Mouse (Mus musculus): ENCODE measurements at regions not wholly inside any gene's neighbourhood (a gene's known extent, or its start where the extent isn't known, plus 50 kb on each side); places are given as distances from the start of the nearest gene placed in this dataset.
A peak's percentile ranks its signal among the peaks of the same experiment; 100 is the strongest.

DNA sequence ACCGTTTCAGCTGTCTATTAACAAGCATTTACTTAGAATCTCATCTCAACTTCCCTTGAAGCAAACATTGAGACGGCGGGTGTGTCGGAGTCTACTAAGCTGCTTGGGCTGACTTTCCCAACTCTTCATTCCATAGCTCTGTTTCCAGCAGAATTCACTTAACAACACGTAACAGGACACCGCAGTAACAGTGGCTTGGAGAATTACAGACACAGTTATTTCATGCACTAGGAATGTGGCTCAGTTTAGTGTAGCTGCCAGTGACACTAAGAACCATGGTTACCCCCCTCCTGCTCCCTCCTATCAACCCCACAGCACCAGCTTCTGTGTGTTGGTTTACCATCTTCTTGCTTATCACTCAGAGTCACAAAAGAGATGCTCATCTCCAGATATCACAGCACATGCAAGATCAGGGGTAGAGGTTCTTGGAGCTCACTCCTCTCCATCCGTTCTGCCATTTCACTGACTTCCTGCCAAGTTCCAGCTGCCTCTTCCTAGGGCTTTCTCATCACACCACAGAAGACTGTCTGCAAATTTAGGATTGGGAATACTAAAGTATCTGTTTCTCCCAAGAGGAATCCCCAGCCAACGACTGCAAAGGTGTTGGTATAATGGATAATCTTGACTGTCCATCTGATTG is 90.7 kb downstream of the Banf2 start:
- Histone ChIP-seq H3K27me3 (ENCODE audit: control insufficient read depth, insufficient read depth, low read length) (no peaks in the 10 kb centered on the region), H3K4me1 (ENCODE audit: control insufficient read depth, insufficient read depth, low read length) (no peaks in the 10 kb centered on the region), H3K4me2 (replicated peaks; ENCODE audit: low read depth, low read length) (no peak overlapping the region), H3K9me3 (ENCODE audit: control insufficient read depth, low read depth, low read length) (no peaks in the 10 kb centered on the region), H3K9ac (replicated peaks; ENCODE audit: low read depth, low read length) (no peak overlapping the region), H3K36me3 (ENCODE audit: control insufficient read depth, insufficient read depth, low read length) (no peaks in the 10 kb centered on the region), H3K27ac (ENCODE audit: low read length) (no peak overlapping the region), H3K4me3 (ENCODE audit: low read depth, low read length) (no peak overlapping the region)
- 51% methylated on average over 8 of the region's 8 CpGs for WGBS
- no peak for ATAC-seq (ENCODE audit: insufficient number of reproducible peaks, insufficient read depth, low FRiP score, low read depth)

DNA sequence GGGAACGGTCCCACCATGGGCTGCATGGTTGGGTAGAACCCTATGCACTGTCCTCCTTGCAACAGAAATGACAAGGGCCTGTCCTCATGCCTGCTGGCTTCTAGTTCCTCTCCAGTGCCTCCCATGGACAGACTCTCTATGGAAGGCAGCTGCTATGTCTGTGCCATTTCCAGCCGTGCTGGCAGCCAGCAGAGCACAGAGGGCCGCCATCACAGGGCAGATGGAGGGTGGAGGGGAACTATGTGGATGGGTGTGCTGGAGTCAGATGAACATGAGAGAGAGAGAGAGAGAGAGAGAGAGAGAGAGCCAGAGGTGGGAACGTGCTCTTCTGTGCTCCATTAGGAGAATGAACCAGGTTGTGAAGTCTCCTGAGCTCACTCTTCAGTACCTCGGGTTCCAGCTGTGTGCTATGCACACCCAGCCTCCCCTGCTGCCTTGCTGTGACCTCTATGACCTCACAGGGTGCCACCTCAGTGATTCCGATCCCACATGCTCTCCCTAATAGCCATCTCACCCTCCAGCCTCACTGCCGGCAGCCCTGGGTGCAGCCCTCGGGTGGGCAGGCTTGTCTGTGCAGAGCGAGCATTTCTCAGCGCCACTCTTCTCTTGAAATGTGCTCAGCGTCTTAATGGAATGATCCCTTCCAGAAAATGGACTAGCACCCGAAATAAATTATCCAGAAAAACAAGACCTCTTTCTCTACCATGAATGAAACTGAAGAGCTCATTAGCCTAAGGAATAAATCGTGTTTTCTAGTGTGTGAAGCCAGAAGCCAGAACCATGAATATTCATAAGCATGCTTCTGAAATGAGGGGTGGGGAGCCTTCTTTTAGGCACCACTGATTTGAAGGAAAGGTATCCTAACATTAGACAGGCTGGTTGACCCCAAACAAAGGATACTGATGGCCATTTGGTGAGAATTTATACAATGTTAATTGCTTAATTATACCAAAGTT is 94.5 kb downstream of the Banf2 start:
- WGBS, result 73% methylated on average over 13 of the region's 13 CpGs
- ATAC-seq (ENCODE audit: insufficient number of reproducible peaks, insufficient read depth, low FRiP score, low read depth), result no peak
- no peaks in the 10 kb centered on the region for H3K9me3 ChIP-seq (ENCODE audit: control insufficient read depth, low read depth, low read length)

DNA sequence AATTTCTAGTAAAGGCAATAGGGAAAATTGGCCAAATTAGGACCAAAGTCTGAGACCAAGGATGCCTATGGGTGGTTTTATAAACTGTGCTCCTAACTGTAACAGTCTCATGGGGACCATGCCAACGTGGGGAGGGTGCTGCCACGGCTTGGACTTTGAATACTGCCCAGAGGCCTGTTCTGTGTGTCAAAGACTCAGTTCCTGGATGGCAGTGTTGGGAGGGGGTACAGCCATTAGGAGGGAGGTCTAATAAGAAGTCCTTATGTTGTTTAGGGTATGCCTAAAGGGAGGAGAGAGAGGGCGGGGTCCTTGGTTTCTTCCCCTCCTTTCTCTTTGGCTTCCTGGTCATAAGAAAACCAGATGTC is 95.2 kb downstream of the Banf2 start:
- no peaks in the 10 kb centered on the region for H3K27me3 ChIP-seq (ENCODE audit: control insufficient read depth, insufficient read depth, low read length)
- ATAC-seq (ENCODE audit: insufficient number of reproducible peaks, insufficient read depth, low FRiP score, low read depth), result no peak
- WGBS, result 82% methylated on average over 3 of the region's 3 CpGs

More for the DNA sequence above, 94.5 kb downstream of the Banf2 start:
- no peaks in the 10 kb centered on the region for H3K4me1 ChIP-seq (ENCODE audit: control insufficient read depth, insufficient read depth, low read length)
- H3K36me3 ChIP-seq (ENCODE audit: control insufficient read depth, insufficient read depth, low read length), result no peaks in the 10 kb centered on the region
- no peak overlapping the region for H3K4me2 ChIP-seq (replicated peaks; ENCODE audit: low read depth, low read length)
- no peak overlapping the region for H3K9ac ChIP-seq (replicated peaks; ENCODE audit: low read depth, low read length)
- no peak overlapping the region for H3K4me3 ChIP-seq (ENCODE audit: low read depth, low read length)
- no peaks in the 10 kb centered on the region for H3K27me3 ChIP-seq (ENCODE audit: control insufficient read depth, insufficient read depth, low read length)
- no peak overlapping the region for H3K27ac ChIP-seq (ENCODE audit: low read length)

DNA sequence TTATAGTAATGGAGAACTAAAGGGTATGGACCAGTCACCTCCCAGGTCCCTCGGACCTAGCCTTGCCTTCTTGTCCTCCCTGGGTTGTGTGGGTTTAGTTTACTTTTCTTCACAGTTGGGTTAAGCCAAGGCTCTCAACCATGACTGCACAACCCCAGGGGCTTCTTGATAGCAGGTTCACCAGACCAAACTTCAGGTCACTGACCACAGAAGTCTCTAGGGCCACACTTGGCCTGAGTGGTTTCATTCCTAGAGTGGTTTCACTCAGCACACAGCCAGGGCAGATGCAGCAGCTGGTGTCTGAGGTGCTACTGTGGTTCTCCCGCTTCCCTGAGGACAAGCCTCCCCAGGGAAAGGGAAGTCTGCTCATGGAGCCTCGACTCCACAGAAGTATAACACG is 95.7 kb downstream of the Banf2 start:
- ATAC-seq (ENCODE audit: insufficient number of reproducible peaks, insufficient read depth, low FRiP score, low read depth), result no peak
- Histone ChIP-seq H3K9ac (replicated peaks; ENCODE audit: low read depth, low read length) (no peak overlapping the region), H3K4me3 (ENCODE audit: low read depth, low read length) (no peak overlapping the region), H3K27me3 (ENCODE audit: control insufficient read depth, insufficient read depth, low read length) (no peaks in the 10 kb centered on the region), H3K9me3 (ENCODE audit: control insufficient read depth, low read depth, low read length) (no peaks in the 10 kb centered on the region; the same call in 1 of the 2 replicates), H3K36me3 (ENCODE audit: control insufficient read depth, insufficient read depth, low read length) (no peaks in the 10 kb centered on the region), H3K27ac (ENCODE audit: low read length) (no peak overlapping the region), H3K4me2 (replicated peaks; ENCODE audit: low read depth, low read length) (no peak overlapping the region), H3K4me1 (ENCODE audit: control insufficient read depth, insufficient read depth, low read length) (no peaks in the 10 kb centered on the region)
- 86% methylated on average over 4 of the region's 4 CpGs for WGBS

More for the DNA sequence above, 95.2 kb downstream of the Banf2 start:
- no peak overlapping the region for H3K4me3 ChIP-seq (ENCODE audit: low read depth, low read length)
- H3K4me2 ChIP-seq (replicated peaks; ENCODE audit: low read depth, low read length), result no peak overlapping the region
- H3K36me3 ChIP-seq (ENCODE audit: control insufficient read depth, insufficient read depth, low read length), result no peaks in the 10 kb centered on the region
- no peak overlapping the region for H3K27ac ChIP-seq (ENCODE audit: low read length)
- no peaks in the 10 kb centered on the region for H3K9me3 ChIP-seq (ENCODE audit: control insufficient read depth, low read depth, low read length)
- H3K9ac ChIP-seq (replicated peaks; ENCODE audit: low read depth, low read length), result no peak overlapping the region
- H3K4me1 ChIP-seq (ENCODE audit: control insufficient read depth, insufficient read depth, low read length), result no peaks in the 10 kb centered on the region

- peak; percentile 70 for ATAC-seq (ENCODE audit: insufficient number of reproducible peaks, insufficient read depth, low FRiP score, low read depth)
- peak overlapping the region; percentile 41; the same call in 1 of the 2 replicates for H3K27ac ChIP-seq (ENCODE audit: low read length)
- H3K4me1 ChIP-seq (ENCODE audit: control insufficient read depth, insufficient read depth, low read length), result peaks cover 5% of the 10 kb centered on the region; the same call in 1 of the 2 replicates
- H3K4me2 ChIP-seq (replicated peaks; ENCODE audit: low read depth, low read length), result no peak overlapping the region
- no peak overlapping the region for H3K4me3 ChIP-seq (ENCODE audit: low read depth, low read length)
- no peaks in the 10 kb centered on the region; the same call in 1 of the 2 replicates for H3K9me3 ChIP-seq (ENCODE audit: control insufficient read depth, low read depth, low read length)
- 42% methylated on average over 14 of the region's 14 CpGs for WGBS
- H3K27me3 ChIP-seq (ENCODE audit: control insufficient read depth, insufficient read depth, low read length), result no peaks in the 10 kb centered on the region
- H3K9ac ChIP-seq (replicated peaks; ENCODE audit: low read depth, low read length), result no peak overlapping the region
- no peaks in the 10 kb centered on the region for H3K36me3 ChIP-seq (ENCODE audit: control insufficient read depth, insufficient read depth, low read length)
Observed at GRCm38 (mm10) chr2:144133806-144134574, 101.1 kb downstream of the Banf2 start.

DNA sequence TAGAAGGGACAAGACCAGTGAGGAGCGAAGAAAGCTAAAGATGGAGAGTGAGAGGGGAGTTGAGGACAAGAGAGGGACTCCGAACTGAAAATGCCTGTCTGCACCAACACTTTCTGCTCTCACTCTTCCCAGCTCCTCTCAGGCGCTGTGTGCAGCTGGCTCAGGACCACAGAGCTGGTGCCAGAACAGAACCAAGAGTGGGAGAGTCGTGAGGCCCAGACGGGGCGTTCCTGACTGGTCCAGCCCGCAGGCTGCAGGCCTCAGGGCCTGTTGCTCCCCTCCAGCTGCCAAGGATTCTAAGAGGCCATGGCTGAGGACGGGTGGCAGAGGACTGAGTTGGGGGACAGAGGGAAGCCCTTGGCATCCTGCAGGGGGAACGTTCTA is 101.7 kb downstream of the Banf2 start:
- no peaks in the 10 kb centered on the region; the same call in 1 of the 2 replicates for H3K9me3 ChIP-seq (ENCODE audit: control insufficient read depth, low read depth, low read length)
- H3K27ac ChIP-seq (ENCODE audit: low read length), result peak overlapping the region; percentile 41; the same call in 1 of the 2 replicates
- WGBS, result 64% methylated on average over 9 of the region's 9 CpGs
- peaks cover 5% of the 10 kb centered on the region; the same call in 1 of the 2 replicates for H3K4me1 ChIP-seq (ENCODE audit: control insufficient read depth, insufficient read depth, low read length)
- no peak overlapping the region for H3K4me2 ChIP-seq (replicated peaks; ENCODE audit: low read depth, low read length)
- no peak overlapping the region for H3K4me3 ChIP-seq (ENCODE audit: low read depth, low read length)
- H3K36me3 ChIP-seq (ENCODE audit: control insufficient read depth, insufficient read depth, low read length), result no peaks in the 10 kb centered on the region
- no peaks in the 10 kb centered on the region for H3K27me3 ChIP-seq (ENCODE audit: control insufficient read depth, insufficient read depth, low read length)
- no peak overlapping the region for H3K9ac ChIP-seq (replicated peaks; ENCODE audit: low read depth, low read length)
- ATAC-seq (ENCODE audit: insufficient number of reproducible peaks, insufficient read depth, low FRiP score, low read depth), result 0 out of 2 replicates have a peak, but pooled peaks have one; percentile 56

DNA sequence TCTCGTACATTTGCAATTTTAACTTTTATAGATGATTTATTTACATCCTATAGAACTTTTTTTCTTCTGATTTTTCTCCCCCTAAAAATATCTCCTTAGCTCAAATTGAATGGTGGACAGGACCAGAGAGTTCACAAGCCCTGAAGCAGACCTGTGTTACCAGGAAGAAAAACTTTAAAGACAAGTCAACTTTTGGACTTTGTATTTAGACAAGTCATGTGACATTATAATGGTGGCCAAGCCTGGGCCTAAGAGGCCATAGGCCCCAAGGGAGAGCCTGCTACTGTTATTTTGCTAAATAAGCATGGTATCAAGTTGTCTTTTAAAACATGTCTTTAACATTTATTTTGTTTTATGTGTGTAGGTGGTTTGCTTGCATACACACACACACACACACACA is 102.7 kb downstream of the Banf2 start:
- Histone ChIP-seq H3K4me2 (replicated peaks; ENCODE audit: low read depth, low read length) (no peak overlapping the region), H3K4me1 (ENCODE audit: control insufficient read depth, insufficient read depth, low read length) (peaks cover 5% of the 10 kb centered on the region; the same call in 1 of the 2 replicates), H3K36me3 (ENCODE audit: control insufficient read depth, insufficient read depth, low read length) (no peaks in the 10 kb centered on the region), H3K4me3 (ENCODE audit: low read depth, low read length) (no peak overlapping the region), H3K27me3 (ENCODE audit: control insufficient read depth, insufficient read depth, low read length) (no peaks in the 10 kb centered on the region), H3K27ac (ENCODE audit: low read length) (no peak overlapping the region), H3K9me3 (ENCODE audit: control insufficient read depth, low read depth, low read length) (no peaks in the 10 kb centered on the region; the same call in 1 of the 2 replicates), H3K9ac (replicated peaks; ENCODE audit: low read depth, low read length) (no peak overlapping the region)
- WGBS, result 88% methylated on average over 1 of the region's 1 CpGs
- no peak for ATAC-seq (ENCODE audit: insufficient number of reproducible peaks, insufficient read depth, low FRiP score, low read depth)
